Mouse (Mus musculus) G1E (cell line): Measurements from ENCODE around the gene AW549877. TPM values are rescaled to one million over a fixed set of nuclear protein-coding genes. Genes with fewer than 3 reads are reported as not detected.

Experiments
- ATAC-seq: 2 replicates; pipeline ENCODE4 v1.8.0; 2016; ENCODE audit warnings: mild to moderate bottlenecking; ENCODE audit not compliant: insufficient number of reproducible peaks, poor library complexity, low FRiP score, severe bottlenecking; ENCODE audit errors: extremely low read depth
- DNase-seq: peaks from one replicate; pipeline ENCODE4 v3.0.0; 2012; ENCODE audit warnings: low spot score
- H3K27me3 ChIP-seq: 2 replicates; pipeline ENCODE4 v1.6.1; 2012; ENCODE audit warnings: mild to moderate bottlenecking, low read length, inconsistent platforms; ENCODE audit not compliant: insufficient read depth
- H3K36me3 ChIP-seq: replicated peaks from 2 replicates; pipeline ENCODE3; 2012; ENCODE audit warnings: mild to moderate bottlenecking, inconsistent platforms
- H3K4me1 ChIP-seq: 2 replicates; pipeline ENCODE4 v1.6.1; 2012; ENCODE audit warnings: low read depth, low read length, inconsistent platforms, mixed read lengths; ENCODE audit not compliant: insufficient read depth
- H3K4me3 ChIP-seq: 2 replicates; pipeline ENCODE4 v1.5.1; 2012; ENCODE audit warnings: low read depth, mild to moderate bottlenecking, inconsistent platforms, low read length, moderate library complexity, mixed read lengths
- H3K9me3 ChIP-seq: replicated peaks from 2 replicates; pipeline ENCODE4 v1.6.1; 2012; ENCODE audit warnings: inconsistent platforms
- CTCF ChIP-seq: IDR thresholded peaks from 2 replicates; pipeline ENCODE4 v1.5.1; 2012; ENCODE audit warnings: low read depth, low read length, inconsistent platforms, mixed read lengths
- GATA1 ChIP-seq: IDR thresholded peaks from 2 replicates; pipeline ENCODE4 v1.6.1; 2012; ENCODE audit warnings: borderline replicate concordance, low read length, inconsistent platforms, mixed read lengths
- GATA2 ChIP-seq: IDR thresholded peaks from 2 replicates; pipeline ENCODE4 v1.6.1; 2012; ENCODE audit warnings: low read depth, low read length, inconsistent platforms, borderline replicate concordance
- POLR2AphosphoS5 ChIP-seq: IDR thresholded peaks from 2 replicates; pipeline ENCODE4 v1.6.1; 2012; ENCODE audit warnings: low read depth, low read length, inconsistent platforms; ENCODE audit not compliant: insufficient replicate concordance
- TAL1 ChIP-seq: conservative IDR thresholded peaks from 2 replicates; pipeline ENCODE4 v1.6.1; 2012; ENCODE audit warnings: low read depth, low read length, inconsistent platforms, mixed read lengths
- polyA plus RNA-seq: library from polyadenylated mRNA; stranded (reverse); fragments of >175 nt; gene quantifications from 2 replicates; pipeline ENCODE4 v1.2.3, GENCODE M21; 2012
- total RNA-seq, 2 experiments: library from RNA; stranded (forward) in 1 of 2; stranded (reverse) in 1 of 2; fragments of 200-1000 nt in 1 of 2; fragments of >200 nt in 1 of 2; fragmentation: Nextera tagmentation in 1 of 2; gene quantifications; 2 replicates each; pipeline ENCODE4 v1.2.3; 2014 to 2017

The AW549877 gene
- total and polyA plus RNA-seq, 3 experiments, result 1.8 to 97.1 (median 30.9) TPM

DNA sequence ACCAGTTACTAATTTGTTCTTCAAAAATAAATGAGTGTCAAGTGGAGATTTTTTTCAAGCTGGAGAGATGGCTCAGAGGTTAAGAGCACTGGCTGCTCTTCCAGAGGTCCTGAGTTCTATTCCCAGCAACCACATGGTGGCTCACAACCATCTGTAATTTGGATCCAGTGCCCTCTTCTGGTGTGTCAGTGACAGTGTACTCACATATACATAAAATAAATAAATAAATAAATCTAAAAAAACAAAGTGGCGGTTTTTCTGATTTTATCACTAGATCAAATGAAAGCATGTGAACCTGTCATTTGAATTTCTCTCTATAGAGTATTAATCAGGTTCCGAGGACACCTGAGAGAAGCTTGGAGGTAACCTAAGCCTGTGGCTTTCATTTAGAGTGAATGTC, 17.3 kb downstream of the AW549877 start:
- Histone ChIP-seq H3K4me1 (peaks cover 17% of the 10 kb centered on the region), H3K27me3 (no peaks in the 10 kb centered on the region), H3K36me3 (peaks cover 16% of the 10 kb centered on the region), H3K9me3 (no peaks in the 10 kb centered on the region), H3K4me3 (no peak overlapping the region)
- DNase-seq (no peak), ATAC-seq (no peak)
- TF ChIP-seq GATA1, result no peak
- no peak for TF ChIP-seq GATA2
- no peak for TF ChIP-seq TAL1
- TF ChIP-seq CTCF, result no peak
- TF ChIP-seq POLR2AphosphoS5, result no peak

DNA sequence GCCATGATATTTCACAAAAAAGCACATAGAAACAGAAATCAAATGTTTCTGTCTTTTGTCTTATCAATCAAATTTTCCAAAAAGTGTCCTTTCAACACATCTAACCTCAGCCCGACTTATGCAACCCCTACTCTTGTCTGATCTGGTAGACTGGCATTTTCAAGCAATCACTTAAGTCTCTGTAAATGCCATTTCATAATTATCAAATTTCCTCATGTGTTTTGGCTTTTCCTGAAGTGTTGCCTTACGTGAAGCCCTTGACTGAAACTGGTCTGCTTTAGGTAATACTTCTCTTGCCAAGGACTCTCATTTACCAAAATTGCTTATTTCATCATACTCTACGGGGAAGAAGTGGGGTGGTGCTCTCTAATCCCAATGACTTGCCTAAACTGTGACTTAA, 22.2 kb downstream of the AW549877 start:
- H3K4me3 ChIP-seq, result no peak overlapping the region
- no peak for ATAC-seq
- no peaks in the 10 kb centered on the region for H3K27me3 ChIP-seq
- no peaks in the 10 kb centered on the region for H3K9me3 ChIP-seq
- DNase-seq, result no peak
- TF ChIP-seq GATA2 (no peak), POLR2AphosphoS5 (no peak), TAL1 (no peak), CTCF (no peak), GATA1 (no peak)
- H3K4me1 ChIP-seq, result no peaks in the 10 kb centered on the region
- H3K36me3 ChIP-seq, result peaks cover 27% of the 10 kb centered on the region

DNA sequence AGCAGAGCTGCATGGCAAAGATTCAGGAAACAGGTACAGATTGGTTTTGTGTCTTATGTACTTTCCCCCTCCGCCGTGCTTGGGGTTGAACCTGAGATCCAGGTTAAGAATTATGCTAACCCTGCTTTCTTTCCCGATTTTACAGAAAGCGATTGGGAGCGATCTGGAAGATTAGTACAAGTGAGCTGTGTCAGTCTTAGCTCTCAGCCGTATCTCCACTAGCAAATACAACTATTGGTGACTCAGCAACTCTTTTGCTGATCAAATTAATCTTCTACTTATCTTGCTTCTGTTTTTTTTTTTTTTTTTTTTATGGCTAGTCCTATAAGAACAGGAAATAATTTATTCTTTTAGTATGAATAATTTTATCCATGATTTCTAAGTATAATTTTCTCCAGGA, 25.4 kb downstream of the AW549877 start:
- H3K27me3 ChIP-seq, result no peaks in the 10 kb centered on the region
- H3K9me3 ChIP-seq, result no peaks in the 10 kb centered on the region
- TF ChIP-seq GATA2 (no peak), POLR2AphosphoS5 (no peak), TAL1 (no peak), CTCF (no peak), GATA1 (no peak)
- no peak overlapping the region for H3K4me3 ChIP-seq
- DNase-seq (no peak), ATAC-seq (no peak; the same call in 1 of the 2 replicates)
- H3K36me3 ChIP-seq, result peaks cover 25% of the 10 kb centered on the region
- H3K4me1 ChIP-seq, result no peaks in the 10 kb centered on the region

DNA sequence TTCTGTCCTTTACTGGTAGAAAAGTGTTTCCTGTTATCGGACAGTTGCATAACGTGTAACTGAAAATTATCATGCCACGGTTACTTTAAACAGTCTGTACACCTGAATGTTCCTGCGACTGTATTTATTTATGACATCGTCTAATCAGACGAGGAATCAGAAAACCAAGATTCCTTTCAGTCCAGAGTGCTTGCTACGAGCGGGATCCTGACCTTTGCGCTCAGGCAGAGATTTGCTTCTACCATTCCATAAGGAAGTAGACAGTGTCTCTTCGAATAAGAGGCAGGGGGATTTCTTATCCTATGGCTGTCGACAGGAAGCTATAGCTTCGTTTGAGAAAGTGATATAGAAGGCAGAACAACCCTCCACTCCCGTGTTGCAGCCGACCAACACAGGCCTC, 25.8 kb downstream of the AW549877 start:
- Histone ChIP-seq H3K4me1 (no peaks in the 10 kb centered on the region), H3K27me3 (no peaks in the 10 kb centered on the region), H3K36me3 (peaks cover 23% of the 10 kb centered on the region), H3K9me3 (no peaks in the 10 kb centered on the region), H3K4me3 (no peak overlapping the region)
- DNase-seq (no peak), ATAC-seq (no peak)
- no peak for TF ChIP-seq POLR2AphosphoS5
- TF ChIP-seq TAL1, result no peak
- no peak for TF ChIP-seq GATA2
- no peak for TF ChIP-seq GATA1
- TF ChIP-seq CTCF, result no peak

- ATAC-seq, result no peak
- no peak overlapping the region for H3K4me3 ChIP-seq
- no peaks in the 10 kb centered on the region for H3K4me1 ChIP-seq
- H3K36me3 ChIP-seq, result peaks cover 2% of the 10 kb centered on the region
- TF ChIP-seq GATA1 (no peak), CTCF (no peak), GATA2 (no peak), TAL1 (no peak), POLR2AphosphoS5 (no peak)
- no peaks in the 10 kb centered on the region for H3K27me3 ChIP-seq
- no peak for DNase-seq
- no peaks in the 10 kb centered on the region for H3K9me3 ChIP-seq
Observed at GRCm38 (mm10) chr15:3962251-3962650, 33.3 kb downstream of the AW549877 start.

DNA sequence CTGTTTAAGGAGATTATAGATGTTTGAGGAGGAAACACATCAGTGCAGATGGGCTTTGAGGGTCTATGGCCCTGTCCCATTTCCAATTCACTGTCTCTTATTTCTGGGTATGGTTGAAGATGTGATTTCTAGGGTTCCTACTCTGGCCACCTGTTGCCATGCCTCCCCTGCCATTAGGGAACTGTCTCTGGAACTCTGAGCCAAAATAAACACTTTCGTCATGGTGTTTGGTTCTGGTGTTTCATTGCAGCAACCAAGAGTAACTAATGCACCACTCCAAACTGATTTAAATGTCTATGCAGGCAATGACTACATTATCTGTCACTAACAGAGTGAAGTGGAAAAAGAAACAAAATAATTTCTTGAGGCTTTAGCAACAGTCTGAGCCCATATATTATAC, 35.5 kb downstream of the AW549877 start:
- no peak for TF ChIP-seq GATA2
- no peak for TF ChIP-seq TAL1
- no peak for TF ChIP-seq POLR2AphosphoS5
- TF ChIP-seq GATA1, result no peak
- no peak for TF ChIP-seq CTCF
- Histone ChIP-seq H3K4me3 (no peak overlapping the region), H3K9me3 (no peaks in the 10 kb centered on the region), H3K36me3 (no peaks in the 10 kb centered on the region), H3K4me1 (no peaks in the 10 kb centered on the region), H3K27me3 (no peaks in the 10 kb centered on the region)
- DNase-seq (no peak), ATAC-seq (no peak)

DNA sequence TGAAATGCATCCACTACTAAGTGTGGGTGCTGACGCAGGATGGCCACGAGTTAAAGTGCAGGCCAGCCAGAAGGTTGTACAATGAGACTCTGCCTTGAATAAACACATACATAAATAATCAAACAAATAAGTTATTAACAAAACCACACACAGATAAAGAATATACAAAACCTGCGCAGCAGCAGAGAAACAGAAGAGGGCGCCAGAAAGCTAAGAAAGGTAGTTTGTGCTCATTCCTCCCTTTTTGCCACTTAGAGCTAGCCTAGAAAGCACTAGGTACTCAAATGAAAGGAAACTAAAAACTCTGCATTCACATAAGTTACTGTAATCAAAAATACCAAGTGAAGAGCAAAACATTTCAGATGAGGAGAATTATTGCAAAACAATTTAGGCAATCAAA, 37.6 kb downstream of the AW549877 start:
- no peaks in the 10 kb centered on the region for H3K27me3 ChIP-seq
- H3K4me1 ChIP-seq, result no peaks in the 10 kb centered on the region
- DNase-seq, result no peak
- peak; percentile 34; the same call in 1 of the 2 replicates for ATAC-seq
- no peak overlapping the region for H3K4me3 ChIP-seq
- no peaks in the 10 kb centered on the region for H3K36me3 ChIP-seq
- TF ChIP-seq TAL1 (no peak), GATA1 (no peak), POLR2AphosphoS5 (no peak), CTCF (0 out of 2 replicates have a peak, but pooled peaks have one; percentile 30), GATA2 (no peak)
- no peaks in the 10 kb centered on the region; the same call in 1 of the 2 replicates for H3K9me3 ChIP-seq
